Mouse (Mus musculus) forebrain, embryonic 12.5 days (tissue): ENCODE data around the gene Fcgbp. TPM values are rescaled to one million over a fixed set of nuclear protein-coding genes. Genes with fewer than 3 reads are reported as not detected.
"Not testable (repeated sequence)": the region's sequence is repeated elsewhere in the genome, so short reads cannot be mapped to it uniquely, and the experiment has no call there.

Experiments used
- ATAC-seq: fragments of 200-750 bp; cut with Nextera tagmentation; 2 replicates; pipeline ENCODE4 v1.8.0; 2017; ENCODE audit warnings: moderate TSS enrichment; ENCODE audit not compliant: low FRiP score
- H3K27ac ChIP-seq: fragments of 300-500 bp; sonication (generic); 2 replicates; pipeline ENCODE4 v1.5.1; 2016; ENCODE audit warnings: mild to moderate bottlenecking
- H3K27me3 ChIP-seq: fragments of 300-500 bp; sonication (generic); 2 replicates; pipeline ENCODE4 v1.6.1; 2016; ENCODE audit warnings: mild to moderate bottlenecking
- H3K36me3 ChIP-seq: fragments of 300-500 bp; sonication (generic); replicated peaks from 2 replicates; pipeline ENCODE4 v1.6.1; 2016; ENCODE audit warnings: mild to moderate bottlenecking
- H3K4me1 ChIP-seq: fragments of 300-500 bp; sonication (generic); 2 replicates; pipeline ENCODE4 v1.6.1; 2016
- H3K4me2 ChIP-seq: fragments of 300-500 bp; sonication (generic); 2 replicates; pipeline ENCODE4 v1.6.1; 2016; ENCODE audit warnings: mild to moderate bottlenecking, moderate library complexity
- H3K4me3 ChIP-seq: fragments of 300-500 bp; sonication (generic); replicated peaks from 2 replicates; pipeline ENCODE4 v1.5.1; 2016; ENCODE audit warnings: mild to moderate bottlenecking
- H3K9ac ChIP-seq: fragments of 300-500 bp; sonication (generic); 2 replicates; pipeline ENCODE4 v1.6.1; 2016; ENCODE audit warnings: mild to moderate bottlenecking
- H3K9me3 ChIP-seq: fragments of 300-500 bp; sonication (generic); 2 replicates; pipeline ENCODE4 v1.6.1; 2016
- WGBS: fragments of 180-500 bp; shearing (Covaris S2); methylation state at CpG from one replicate; pipeline ENCODE4 v1.1.7; 2016; 5-methylcytosine and 5-hydroxymethylcytosine counted together
- polyA plus RNA-seq: library from polyadenylated mRNA; unstranded; fragments of >200 nt; fragmentation: Nextera tagmentation; extraction: Ambion mirVana; gene quantifications from 2 replicates; pipeline ENCODE4 v1.2.1, GENCODE M21; 2016

Fcgbp gene
- polyA plus RNA-seq, 1 experiment from 2014 or later: 0.20 TPM

- H3K9me3 ChIP-seq: peaks cover 8% of the 10 kb centered on the region
- no peaks in the 10 kb centered on the region for H3K4me1 ChIP-seq
- no peak for ATAC-seq
- H3K4me2 ChIP-seq: no peak overlapping the region
- H3K4me3 ChIP-seq: no peak overlapping the region
- WGBS: 93% methylated on average over 16 of the region's 16 CpGs
- no peak overlapping the region for H3K27ac ChIP-seq
- H3K9ac ChIP-seq: no peak overlapping the region
- no peaks in the 10 kb centered on the region for H3K36me3 ChIP-seq
- peaks cover 7% of the 10 kb centered on the region for H3K27me3 ChIP-seq
Measured at GRCm38 (mm10) chr7:28099101-28099500, 28.1 kb downstream of the Fcgbp start.

DNA sequence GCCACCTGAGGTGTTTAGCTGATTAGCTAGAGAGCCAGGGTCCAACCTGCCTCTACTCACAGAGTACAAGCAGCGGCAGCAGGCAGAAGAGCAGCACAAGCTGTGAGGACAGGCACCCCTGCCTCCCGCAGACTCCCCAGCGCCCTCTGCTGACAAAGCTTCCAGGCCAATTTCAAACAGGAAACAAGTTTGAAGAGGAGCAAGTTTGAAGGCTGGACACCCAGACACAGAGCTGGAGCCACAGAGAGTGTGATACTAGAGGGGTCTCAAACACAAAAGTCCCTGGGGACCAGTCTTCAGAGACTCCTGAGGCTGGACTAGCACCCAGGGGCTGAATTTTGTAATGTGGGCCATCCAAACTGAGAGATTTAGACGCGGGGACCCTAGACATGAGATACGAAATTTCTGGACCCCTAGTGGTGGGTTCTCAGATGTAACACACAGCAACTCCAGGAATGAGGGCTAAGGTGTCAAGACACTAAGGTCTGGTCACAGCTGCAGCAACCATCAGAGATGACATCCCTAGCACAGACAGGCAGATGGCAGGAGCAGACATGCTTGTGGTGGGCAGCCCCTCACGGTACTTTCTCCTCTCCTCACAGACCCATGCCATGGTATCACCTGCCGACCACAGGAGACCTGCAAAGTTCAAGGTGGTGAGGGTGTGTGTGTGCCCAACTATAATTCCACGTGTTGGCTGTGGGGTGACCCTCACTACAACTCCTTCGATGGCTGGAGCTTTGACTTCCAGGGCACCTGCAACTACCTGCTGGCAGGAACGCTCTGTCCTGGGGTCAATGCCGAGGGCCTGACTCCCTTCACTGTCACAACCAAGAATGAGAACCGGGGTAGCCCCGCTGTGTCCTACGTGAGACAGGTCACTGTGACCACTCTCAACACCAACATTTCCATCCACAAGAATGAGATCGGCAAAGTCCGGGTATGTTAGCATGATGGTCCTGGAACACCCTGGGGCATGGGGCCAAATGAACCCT lies 29.9 kb downstream of the Fcgbp start:
- Histone ChIP-seq H3K4me3 (no peak overlapping the region), H3K4me2 (no peak overlapping the region), H3K27me3 (peaks cover 15% of the 10 kb centered on the region), H3K27ac (no peak overlapping the region), H3K9ac (no peak overlapping the region), H3K4me1 (peaks cover 5% of the 10 kb centered on the region), H3K36me3 (no peaks in the 10 kb centered on the region), H3K9me3 (peaks cover 8% of the 10 kb centered on the region)
- ATAC-seq: no peak
- 66% methylated on average over 17 of the region's 17 CpGs for whole genome bisulfite sequencing

DNA sequence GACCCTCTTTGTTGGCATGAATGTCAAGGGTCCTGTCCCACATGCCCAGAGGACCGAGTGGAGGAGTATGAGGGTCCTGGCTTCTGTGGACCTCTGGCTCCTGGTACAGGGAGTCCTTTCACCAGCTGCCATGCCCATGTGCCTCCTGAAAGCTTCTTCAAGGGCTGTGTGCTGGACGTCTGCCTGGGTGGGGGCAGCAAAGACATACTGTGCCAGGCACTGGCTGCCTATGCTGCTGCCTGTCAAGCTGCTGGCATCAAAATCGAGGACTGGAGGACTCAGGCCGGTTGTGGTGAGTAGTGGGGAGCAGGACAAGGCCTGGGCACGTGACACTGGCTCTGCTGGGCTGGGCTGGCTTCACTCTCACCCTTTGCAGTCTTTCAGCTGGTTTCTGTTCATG lies 31.9 kb downstream of the Fcgbp start:
- not testable (repeated sequence) for H3K36me3 ChIP-seq, H3K4me2 ChIP-seq, ATAC-seq, H3K27ac ChIP-seq, H3K4me1 ChIP-seq, H3K4me3 ChIP-seq, H3K9me3 ChIP-seq, H3K9ac ChIP-seq
- WGBS: 59% methylated on average over 5 of the region's 5 CpGs
- H3K27me3 ChIP-seq: peaks cover 15% of the 10 kb centered on the region

GRCm38 (mm10) chr7:28104670-28105069 lies 33.6 kb downstream of the Fcgbp start:
- Histone ChIP-seq H3K27ac (no peak overlapping the region), H3K27me3 (peaks cover 15% of the 10 kb centered on the region), H3K4me1 (peaks cover 5% of the 10 kb centered on the region), H3K9me3 (no peaks in the 10 kb centered on the region), H3K36me3 (no peaks in the 10 kb centered on the region), H3K9ac (no peak overlapping the region), H3K4me3 (peak overlapping the region; percentile 16; the same call in 1 of the 2 replicates), H3K4me2 (peak overlapping the region; percentile 39)
- ATAC-seq: no peak
- WGBS: 13% methylated on average over 23 of the region's 23 CpGs

GRCm38 (mm10) chr7:28106241-28106640 lies 35.2 kb downstream of the Fcgbp start:
- WGBS: 87% methylated on average over 11 of the region's 11 CpGs
- Histone ChIP-seq H3K27me3 (peaks cover 15% of the 10 kb centered on the region), H3K4me1 (peaks cover 5% of the 10 kb centered on the region), H3K4me3 (no peak overlapping the region), H3K27ac (no peak overlapping the region), H3K36me3 (no peaks in the 10 kb centered on the region), H3K4me2 (no peak overlapping the region), H3K9me3 (no peaks in the 10 kb centered on the region), H3K9ac (no peak overlapping the region)
- ATAC-seq: no peak

DNA sequence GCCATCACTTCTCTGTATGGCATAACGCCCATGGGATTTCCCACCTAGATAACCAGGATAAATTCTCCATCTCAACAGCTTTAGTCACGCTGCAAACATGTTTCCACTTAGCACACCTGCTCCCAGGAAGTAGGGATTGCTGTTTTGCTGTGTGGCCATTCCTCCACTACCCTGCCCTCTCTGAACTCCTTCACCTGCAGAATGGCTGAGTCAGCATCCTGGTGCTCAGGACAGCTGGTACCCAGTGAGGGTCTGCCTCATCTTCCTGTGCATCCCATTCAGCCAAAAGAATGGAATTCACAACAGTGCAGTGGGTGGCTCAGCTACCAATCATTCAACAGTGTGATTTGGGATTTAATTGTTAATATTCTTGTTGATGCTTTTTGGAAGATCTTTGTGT lies 43.6 kb downstream of the Fcgbp start:
- no peaks in the 10 kb centered on the region for H3K4me1 ChIP-seq
- H3K27ac ChIP-seq: no peak overlapping the region
- no peak overlapping the region for H3K9ac ChIP-seq
- H3K4me3 ChIP-seq: no peak overlapping the region
- ATAC-seq: no peak
- 79% methylated on average over 2 of the region's 2 CpGs for WGBS
- H3K9me3 ChIP-seq: no peaks in the 10 kb centered on the region
- no peak overlapping the region for H3K4me2 ChIP-seq
- H3K27me3 ChIP-seq: peaks cover 5% of the 10 kb centered on the region; the same call in 1 of the 2 replicates
- H3K36me3 ChIP-seq: no peaks in the 10 kb centered on the region

GRCm38 (mm10) chr7:28129166-28129565 lies 58.1 kb downstream of the Fcgbp start, which contains the start of gene 9530053A07Rik:
Gene 9530053A07Rik (plus strand): TSS chr7:28129466.
- Histone ChIP-seq H3K27me3 (0 out of 2 replicates have a peak, but pooled peaks cover 4% of the 10 kb centered on the region), H3K4me1 (no peaks in the 10 kb centered on the region), H3K27ac (no peak within 1 kb of the TSS), H3K9ac (no peak within 1 kb of the TSS), H3K9me3 (no peaks in the 10 kb centered on the region), H3K4me3 (no peak within 1 kb of the TSS), H3K36me3 (no peaks in the 10 kb centered on the region), H3K4me2 (no peak within 1 kb of the TSS)
- 94% methylated on average over 5 of the region's 5 CpGs for WGBS
- ATAC-seq: no peak

- Histone ChIP-seq H3K4me2 (no peak overlapping the region), H3K27ac (no peak overlapping the region), H3K4me1 (no peaks in the 10 kb centered on the region), H3K9ac (no peak overlapping the region), H3K27me3 (peaks cover 4% of the 10 kb centered on the region; the same call in 1 of the 2 replicates), H3K4me3 (no peak overlapping the region), H3K9me3 (no peaks in the 10 kb centered on the region), H3K36me3 (no peaks in the 10 kb centered on the region)
- no peak for ATAC-seq
- 54% methylated on average over 5 of the region's 5 CpGs for WGBS
Measured at GRCm38 (mm10) chr7:28137613-28138012, 66.6 kb downstream of the Fcgbp start.

DNA sequence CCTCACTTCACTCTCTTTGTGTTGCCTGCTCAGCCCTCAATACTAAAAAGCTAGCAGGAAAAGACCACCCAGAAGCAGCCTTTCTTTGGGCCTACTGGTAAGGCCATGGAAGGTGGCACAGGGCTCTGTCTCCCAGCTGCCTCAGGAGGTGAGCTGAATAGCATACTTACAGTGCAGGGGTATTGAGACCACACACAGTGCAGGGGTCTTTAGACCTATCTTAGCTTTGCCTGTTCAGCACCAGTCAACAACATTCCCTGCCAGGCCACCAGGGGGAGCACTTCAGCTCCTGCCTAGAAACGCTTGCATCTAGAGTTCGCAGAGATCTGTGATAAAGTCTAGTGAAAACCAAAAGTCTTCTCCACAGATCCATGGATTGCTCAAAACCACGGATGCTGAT lies 77.2 kb downstream of the Fcgbp start:
- Histone ChIP-seq H3K27me3 (peaks cover 15% of the 10 kb centered on the region; the same call in 1 of the 2 replicates), H3K27ac (no peak overlapping the region), H3K4me1 (peaks cover 9% of the 10 kb centered on the region; the same call in 1 of the 2 replicates), H3K4me3 (no peak overlapping the region), H3K9me3 (no peaks in the 10 kb centered on the region), H3K9ac (no peak overlapping the region), H3K36me3 (no peaks in the 10 kb centered on the region), H3K4me2 (no peak overlapping the region)
- WGBS: 17% methylated on average over 3 of the region's 3 CpGs
- peak; percentile 71 for ATAC-seq

- H3K36me3 ChIP-seq: no peaks in the 10 kb centered on the region
- H3K4me3 ChIP-seq: no peak overlapping the region
- H3K27me3 ChIP-seq: peaks cover 15% of the 10 kb centered on the region; the same call in 1 of the 2 replicates
- H3K9me3 ChIP-seq: no peaks in the 10 kb centered on the region
- H3K4me1 ChIP-seq: peaks cover 9% of the 10 kb centered on the region; the same call in 1 of the 2 replicates
- WGBS: 89% methylated on average over 1 of the region's 1 CpGs
- H3K4me2 ChIP-seq: no peak overlapping the region
- H3K27ac ChIP-seq: no peak overlapping the region
- no peak for ATAC-seq
- H3K9ac ChIP-seq: no peak overlapping the region
Measured at GRCm38 (mm10) chr7:28149841-28150240, 78.8 kb downstream of the Fcgbp start.

DNA sequence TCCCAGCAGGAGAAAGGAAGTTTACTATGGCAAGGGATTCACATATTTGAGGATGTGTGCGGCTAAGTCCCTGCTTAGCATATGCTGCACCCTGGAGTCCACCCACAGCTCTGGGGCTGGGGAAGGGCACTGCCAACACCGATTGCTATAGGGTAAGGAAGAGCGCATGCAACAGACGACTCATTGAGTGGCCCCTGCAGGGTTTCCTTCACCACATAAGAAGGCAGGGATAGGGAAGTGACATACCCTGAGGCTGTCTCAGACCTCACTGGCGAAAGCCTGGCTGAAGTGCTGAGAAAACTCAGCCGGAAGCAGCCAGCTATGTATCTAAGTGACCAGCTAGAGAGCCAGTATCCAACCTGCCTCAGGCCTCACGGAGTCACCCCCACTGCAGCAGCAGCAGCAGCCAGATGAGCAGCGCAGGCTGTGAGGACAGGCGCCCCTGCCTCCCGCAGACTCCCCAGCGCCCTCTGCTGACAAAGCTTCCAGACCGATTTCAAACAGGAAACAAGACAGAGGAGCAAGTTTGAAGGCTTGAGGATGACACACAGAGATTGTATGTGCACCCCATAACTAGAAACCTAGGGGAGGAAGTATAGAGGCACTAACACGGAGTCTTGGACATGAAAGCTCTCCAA lies 80.7 kb downstream of the Fcgbp start:
- H3K27ac ChIP-seq: no peak overlapping the region
- H3K9me3 ChIP-seq: no peaks in the 10 kb centered on the region
- H3K4me3 ChIP-seq: no peak overlapping the region
- WGBS: 14% methylated on average over 13 of the region's 13 CpGs
- peaks cover 9% of the 10 kb centered on the region; the same call in 1 of the 2 replicates for H3K4me1 ChIP-seq
- H3K9ac ChIP-seq: no peak overlapping the region
- H3K36me3 ChIP-seq: no peaks in the 10 kb centered on the region
- peaks cover 13% of the 10 kb centered on the region; the same call in 1 of the 2 replicates for H3K27me3 ChIP-seq
- no peak overlapping the region for H3K4me2 ChIP-seq
- ATAC-seq: no peak

DNA sequence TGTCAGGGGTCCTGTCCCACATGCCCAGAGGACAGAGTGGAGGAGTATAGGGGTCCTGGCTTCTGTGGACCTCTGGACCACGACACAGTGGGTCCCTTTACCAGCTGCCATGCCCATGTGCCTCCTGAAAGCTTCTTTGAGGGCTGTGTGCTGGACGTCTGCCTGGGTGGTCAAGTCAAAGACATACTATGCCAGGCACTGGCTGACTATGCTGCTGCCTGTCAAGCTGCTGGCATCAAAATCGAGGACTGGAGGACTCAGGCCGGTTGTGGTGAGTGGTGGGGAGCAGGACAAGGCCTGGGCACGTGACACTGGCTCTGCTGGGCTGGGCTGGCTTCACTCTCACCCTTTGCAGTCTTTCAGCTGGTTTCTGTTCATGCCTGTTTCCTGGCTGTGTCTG lies 82.6 kb downstream of the Fcgbp start:
- H3K4me3 ChIP-seq, H3K9me3 ChIP-seq, H3K4me1 ChIP-seq, H3K27ac ChIP-seq, H3K27me3 ChIP-seq, H3K4me2 ChIP-seq, ATAC-seq, H3K9ac ChIP-seq, H3K36me3 ChIP-seq: not testable (repeated sequence)
- WGBS: 46% methylated on average over 5 of the region's 5 CpGs
